Mouse (Mus musculus) 3134 (cell line): ENCODE data around the gene Krt26.

Source experiments
- DNase-seq: peaks from one replicate; pipeline ENCODE4 v3.0.0-alpha.2; 2011; ENCODE audit warnings: low spot score; ENCODE audit not compliant: insufficient read length; ENCODE audit errors: extremely low read depth

Gene Krt26

GRCm38 (mm10) chr11:99284833-99285312, 52.9 kb downstream of the Krt26 start, which contains the start of gene Krt24:
Gene Krt24 (minus strand): TSS chr11:99285262.
- DNase-seq, result no peak

GRCm38 (mm10) chr11:99284011-99284410, 53.8 kb downstream of the Krt26 start:
- no peak for DNase-seq

GRCm38 (mm10) chr11:99283334-99283733, 54.4 kb downstream of the Krt26 start:
- DNase-seq, result no peak

GRCm38 (mm10) chr11:99281116-99281515, 56.6 kb downstream of the Krt26 start:
- DNase-seq, result no peak

- no peak for DNase-seq
Measured at GRCm38 (mm10) chr11:99279986-99280385, 57.8 kb downstream of the Krt26 start.
